Mouse (Mus musculus) lung, postnatal 0 days (tissue): Measurements from ENCODE around the gene Cyp2b9.
"Not testable (repeated sequence)": the region's sequence is repeated elsewhere in the genome, so short reads cannot be mapped to it uniquely, and the experiment has no call there.

Experiments
- CTCF ChIP-seq: IDR thresholded peaks from 2 replicates; pipeline ENCODE4 v1.5.1; 2016; ENCODE audit warnings: antibody characterized with exemption, mild to moderate bottlenecking
- EP300 ChIP-seq: IDR thresholded peaks from 2 replicates; pipeline ENCODE4 v1.6.1; 2016; ENCODE audit warnings: antibody characterized with exemption, mild to moderate bottlenecking, control low read depth

DNA sequence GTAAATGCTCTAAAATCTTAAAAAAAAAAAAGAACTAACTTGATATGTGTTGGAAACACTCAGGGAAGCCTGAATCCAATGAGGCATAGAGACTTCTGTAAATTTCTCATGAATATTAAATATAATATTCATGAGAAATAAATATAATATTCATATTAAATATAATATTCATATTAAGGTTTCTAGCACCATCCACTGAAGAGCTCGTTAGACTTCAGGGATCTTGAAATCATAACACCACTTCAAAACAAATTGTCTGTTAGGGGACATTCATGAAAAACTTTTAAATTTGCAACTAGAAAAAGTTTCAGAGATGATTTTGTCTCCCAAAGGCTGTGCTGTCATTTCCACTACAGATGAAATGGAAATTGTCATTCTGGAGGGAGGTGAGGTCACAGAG is 86.8 kb downstream of the Cyp2b9 start, which contains the start of gene Vmn1r184:
- TF ChIP-seq EP300, CTCF: not testable (repeated sequence)
